Mouse (Mus musculus) duodenum, adult 2 months (tissue): Measurements from ENCODE around the gene Med14. TPM values are rescaled to one million over a fixed set of nuclear protein-coding genes. Genes with fewer than 3 reads are reported as not detected.

Experiments used
- polyA plus RNA-seq: library from polyadenylated mRNA; depleted of rRNA; stranded (reverse); fragments of >200 nt; gene quantifications from 2 replicates; pipeline ENCODE4 v1.2.3, GENCODE M21; 2012; ENCODE audit warnings: low replicate concordance; rRNA removed

Med14 gene
- polyA plus RNA-seq: 4.7 and 6.4 TPM in 2 replicates

GRCm38 (mm10) chrX:12761626-12762333 lies at the start of gene Med14:
TSS of gene Med14 (minus strand) at chrX:12762073.

GRCm38 (mm10) chrX:12673054-12673775 lies 88.7 kb downstream of the Med14 start, which contains the start of gene 1810030O07Rik:
TSS of gene 1810030O07Rik (minus strand) at chrX:12673668.

Other genes with a start within 250 kb of the Med14 start
- 3.7 and 4.5 TPM in 2 replicates for gene Atp6ap2, start 174.3 kb downstream of the Med14 start, polyA plus RNA-seq
- 4.2 and 4.6 TPM in 2 replicates for gene 1810030O07Rik, start 88.4 kb downstream of the Med14 start, polyA plus RNA-seq